Comparison of ENCODE assay signal across 13 mouse cellular contexts in the genomic region with DNA sequence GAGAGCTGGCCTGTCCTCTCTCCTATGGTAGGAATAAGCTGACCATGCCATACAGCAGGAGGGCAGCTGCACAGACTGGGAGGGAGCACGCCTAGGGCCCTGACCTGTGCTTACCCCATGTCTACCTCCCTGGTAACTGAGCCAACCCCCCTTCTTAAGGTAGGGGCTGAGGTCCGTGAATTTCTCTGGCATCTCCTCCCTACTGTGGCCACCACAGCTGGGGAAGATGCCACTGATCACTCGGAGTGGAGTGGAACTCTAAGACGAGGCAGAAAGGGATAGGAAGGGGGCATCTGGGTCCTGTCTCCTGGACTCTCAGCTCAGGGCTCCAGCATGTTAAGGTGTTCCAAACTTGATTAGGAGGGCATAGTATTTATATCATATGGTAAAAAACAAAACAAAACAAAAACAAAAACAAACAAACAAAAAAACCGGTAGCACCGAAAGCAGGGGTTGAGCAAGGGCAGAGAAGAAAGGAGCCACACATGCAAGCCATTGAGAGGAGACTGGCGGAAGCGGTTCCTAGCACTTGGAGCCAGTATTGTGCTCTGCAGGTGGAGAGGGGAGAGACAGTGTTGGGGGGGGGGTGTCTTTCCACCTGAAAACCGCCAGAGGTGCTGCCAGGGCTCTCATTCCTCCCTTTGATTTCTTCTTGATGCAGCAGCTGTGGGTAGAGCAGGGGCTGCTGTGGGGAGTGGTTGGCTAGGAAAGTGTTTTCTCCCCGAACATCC. TPM values are rescaled to one million over a fixed set of nuclear protein-coding genes. Genes with fewer than 3 reads are reported as not detected.
DNase-seq lines count a peak whose midpoint lies in the region; ATAC-seq lines count a peak whose summit lies in the region.
"Had no signal": no experiment of that assay in that cellular context is flagged by ENCODE, and none has a peak within 500 bp of the region (broad histone marks: within the 10 kb centered on the region; RNA-seq: fewer than 3 reads in every experiment).

No protein-coding gene starts in this region.

- H3K36me3 ChIP-seq in heart, embryonic 15.5 days, result no peaks in the 10 kb centered on the region
- no peaks in the 10 kb centered on the region for H3K36me3 ChIP-seq in embryonic facial prominence, embryonic 15.5 days
- no peaks in the 10 kb centered on the region for H3K36me3 ChIP-seq in midbrain, embryonic 15.5 days (replicated peaks)

- H3K4me3 ChIP-seq in heart, embryonic 15.5 days, result no peak overlapping the region
- no peak overlapping the region for H3K4me3 ChIP-seq in embryonic facial prominence, embryonic 15.5 days (replicated peaks)
- H3K4me3 ChIP-seq in midbrain, embryonic 15.5 days, result no peak overlapping the region

- 42% methylated on average over 10 of the region's 10 CpGs for WGBS in heart, embryonic 15.5 days
- 39% methylated on average over 10 of the region's 10 CpGs for WGBS in embryonic facial prominence, embryonic 15.5 days
- 58% methylated on average over 10 of the region's 10 CpGs for WGBS in midbrain, embryonic 15.5 days

- H3K4me1 ChIP-seq in heart, embryonic 15.5 days (replicated peaks), result peaks cover 69% of the 10 kb centered on the region
- peaks cover 57% of the 10 kb centered on the region for H3K4me1 ChIP-seq in embryonic facial prominence, embryonic 15.5 days
- H3K4me1 ChIP-seq in midbrain, embryonic 15.5 days, result peaks cover 59% of the 10 kb centered on the region

- H3K9me3 ChIP-seq in heart, embryonic 15.5 days (replicated peaks), result no peaks in the 10 kb centered on the region
- H3K9me3 ChIP-seq in embryonic facial prominence, embryonic 15.5 days (replicated peaks), result no peaks in the 10 kb centered on the region
- H3K9me3 ChIP-seq in midbrain, embryonic 15.5 days, result no peaks in the 10 kb centered on the region

- H3K4me2 ChIP-seq in heart, embryonic 15.5 days, result no peak overlapping the region
- no peak overlapping the region for H3K4me2 ChIP-seq in embryonic facial prominence, embryonic 15.5 days (replicated peaks)
- H3K4me2 ChIP-seq in midbrain, embryonic 15.5 days, result no peak overlapping the region

- H3K27me3 ChIP-seq in heart, embryonic 15.5 days, result no peaks in the 10 kb centered on the region
- H3K27me3 ChIP-seq in embryonic facial prominence, embryonic 15.5 days, result no peaks in the 10 kb centered on the region
- no peaks in the 10 kb centered on the region for H3K27me3 ChIP-seq in midbrain, embryonic 15.5 days (replicated peaks)

- no peak for DNase-seq in heart, postnatal 4 days
- DNase-seq in T-cell, adult 2 months (ENCODE audit: low spot score), result peak; percentile 3
- no peak for DNase-seq in urinary bladder, postnatal 10 days (ENCODE audit: low spot score)
- no peak for DNase-seq in urinary bladder, adult 2 months (ENCODE audit: low spot score)
- no peak for DNase-seq in ovary, postnatal 14 days (ENCODE audit: low spot score)
- DNase-seq: adrenal gland, postnatal 36 days; cerebellum, postnatal 25 days had no signal

- ATAC-seq in heart, embryonic 15.5 days (replicated peaks; ENCODE audit: insufficient number of reproducible peaks, insufficient read depth, low FRiP score, low read depth), result no peak
- ATAC-seq in embryonic facial prominence, embryonic 15.5 days (ENCODE audit: insufficient number of reproducible peaks, low FRiP score, low TSS enrichment, low read depth), result no peak
- ATAC-seq in midbrain, embryonic 15.5 days (replicated peaks), result no peak

- peak overlapping the region; percentile 73 for H3K27ac ChIP-seq in heart, embryonic 15.5 days
- H3K27ac ChIP-seq in embryonic facial prominence, embryonic 15.5 days (replicated peaks), result peak overlapping the region; percentile 63
- peak overlapping the region; percentile 46; the same call in 1 of the 2 replicates for H3K27ac ChIP-seq in midbrain, embryonic 15.5 days
- H3K27ac ChIP-seq: macrophage had no signal

- H3K9ac ChIP-seq in heart, embryonic 15.5 days, result 0 out of 2 replicates have a peak overlapping the region, but pooled peaks have one; percentile 31
- no peak overlapping the region for H3K9ac ChIP-seq in embryonic facial prominence, embryonic 15.5 days
- no peak overlapping the region for H3K9ac ChIP-seq in midbrain, embryonic 15.5 days

RNA-seq across cellular contexts. Expression of gene Golt1a, which starts 56.6 kb away (rescaled TPM):
- 0.42 TPM in 1 of 2 replicates, not detected in the other for polyA plus RNA-seq in heart, embryonic 15.5 days (2015; fragmentation: Nextera tagmentation; extraction: Ambion mirVana)
- total RNA-seq in heart, postnatal 4 days (2021), result not detected
- 0.48 TPM in 1 of 2 replicates, not detected in the other for polyA plus RNA-seq in embryonic facial prominence, embryonic 15.5 days (2015; fragmentation: Nextera tagmentation; extraction: Ambion mirVana)
- 0.17 TPM in 1 of 2 replicates, not detected in the other for polyA plus RNA-seq in midbrain, embryonic 15.5 days (2015; fragmentation: Nextera tagmentation; extraction: Ambion mirVana)
- polyA plus RNA-seq in urinary bladder, adult 2 months (2012; rRNA removed), result 1.7 and 1.9 TPM in 2 replicates
- total RNA-seq: ES-E14; layer of hippocampus, adult 8-10 months had no signal
- polyA plus RNA-seq: macrophage had no signal
